Mouse (Mus musculus): ENCODE measurements around the gene A430005L14Rik. TPM values are rescaled to one million over a fixed set of nuclear protein-coding genes. Genes with fewer than 3 reads are reported as not detected.
"Not testable (repeated sequence)": the region's sequence is repeated elsewhere in the genome, so short reads cannot be mapped to it uniquely, and the experiment has no call there.

A430005L14Rik gene
- 76.8 and 87.1 TPM in 2 replicates for polyA plus RNA-seq (2012; rRNA removed)

- no peak for TF ChIP-seq CTCF (IDR thresholded peaks at IDR 0.05; ENCODE audit: control insufficient read depth, insufficient read depth, insufficient replicate concordance, low read depth, low read length)
- TF ChIP-seq POLR2A (IDR thresholded peaks at IDR 0.05; ENCODE audit: control insufficient read depth, low read depth, low read length) = peak; percentile 68
- no peaks in the 10 kb centered on the region for H3K36me3 ChIP-seq (ENCODE audit: control insufficient read depth, insufficient read depth, low read length)
- peak within 1 kb of the TSS; percentile 99 for H3K4me3 ChIP-seq (ENCODE audit: control insufficient read depth, low read depth, low read length)
- H3K27me3 ChIP-seq (ENCODE audit: control insufficient read depth, insufficient read depth, low read length) = no peaks in the 10 kb centered on the region
- H3K4me1 ChIP-seq (ENCODE audit: control insufficient read depth, insufficient read depth, low read length) = peaks cover 5% of the 10 kb centered on the region
- peak within 1 kb of the TSS; percentile 92 for H3K27ac ChIP-seq (ENCODE audit: control insufficient read depth, insufficient read depth, low read depth, low read length)
Measured at GRCm38 (mm10) chr4:153956569-153957405, at the start of gene A430005L14Rik. TSS of gene A430005L14Rik (plus strand) at chr4:153957237.

DNA sequence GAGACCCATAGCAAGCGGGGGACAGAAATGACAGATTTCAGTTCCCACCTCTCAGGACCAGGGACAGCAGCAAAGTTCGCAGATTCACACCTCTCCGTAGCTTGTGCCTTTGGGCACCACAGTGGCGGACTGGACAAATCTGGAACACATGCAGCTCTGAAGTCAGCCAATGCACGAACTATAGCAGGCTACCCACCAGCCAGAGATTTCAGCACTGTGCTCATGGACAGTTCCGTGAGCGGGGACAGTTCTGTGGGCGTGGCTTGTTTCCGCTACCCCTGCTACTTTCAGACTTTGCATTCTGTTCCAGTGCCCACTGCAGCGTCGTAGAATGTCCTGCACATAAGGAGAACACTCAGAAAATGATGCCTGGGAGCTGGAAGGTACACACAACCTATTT is 49.5 kb upstream of the A430005L14Rik start:
- Histone ChIP-seq H3K27me3 (ENCODE audit: control insufficient read depth, insufficient read depth, low read length) (no peaks in the 10 kb centered on the region), H3K4me3 (ENCODE audit: control insufficient read depth, low read depth, low read length) (no peak overlapping the region), H3K4me1 (ENCODE audit: control insufficient read depth, insufficient read depth, low read length) (no peaks in the 10 kb centered on the region), H3K27ac (ENCODE audit: control insufficient read depth, insufficient read depth, low read depth, low read length) (no peak overlapping the region), H3K36me3 (ENCODE audit: control insufficient read depth, insufficient read depth, low read length) (no peaks in the 10 kb centered on the region)
- TF ChIP-seq CTCF (IDR thresholded peaks at IDR 0.05; ENCODE audit: control insufficient read depth, insufficient read depth, insufficient replicate concordance, low read depth, low read length) = no peak
- no peak for TF ChIP-seq POLR2A (IDR thresholded peaks at IDR 0.05; ENCODE audit: control insufficient read depth, low read depth, low read length)

- Histone ChIP-seq H3K27ac (ENCODE audit: control insufficient read depth, insufficient read depth, low read depth, low read length) (no peak overlapping the region), H3K36me3 (ENCODE audit: control insufficient read depth, insufficient read depth, low read length) (no peaks in the 10 kb centered on the region), H3K4me3 (ENCODE audit: control insufficient read depth, low read depth, low read length) (no peak overlapping the region), H3K27me3 (ENCODE audit: control insufficient read depth, insufficient read depth, low read length) (no peaks in the 10 kb centered on the region), H3K4me1 (ENCODE audit: control insufficient read depth, insufficient read depth, low read length) (no peaks in the 10 kb centered on the region)
- TF ChIP-seq POLR2A (IDR thresholded peaks at IDR 0.05; ENCODE audit: control insufficient read depth, low read depth, low read length) (no peak), CTCF (IDR thresholded peaks at IDR 0.05; ENCODE audit: control insufficient read depth, insufficient read depth, insufficient replicate concordance, low read depth, low read length) (no peak)
Measured at GRCm38 (mm10) chr4:153913635-153914034, 43.4 kb upstream of the A430005L14Rik start.

DNA sequence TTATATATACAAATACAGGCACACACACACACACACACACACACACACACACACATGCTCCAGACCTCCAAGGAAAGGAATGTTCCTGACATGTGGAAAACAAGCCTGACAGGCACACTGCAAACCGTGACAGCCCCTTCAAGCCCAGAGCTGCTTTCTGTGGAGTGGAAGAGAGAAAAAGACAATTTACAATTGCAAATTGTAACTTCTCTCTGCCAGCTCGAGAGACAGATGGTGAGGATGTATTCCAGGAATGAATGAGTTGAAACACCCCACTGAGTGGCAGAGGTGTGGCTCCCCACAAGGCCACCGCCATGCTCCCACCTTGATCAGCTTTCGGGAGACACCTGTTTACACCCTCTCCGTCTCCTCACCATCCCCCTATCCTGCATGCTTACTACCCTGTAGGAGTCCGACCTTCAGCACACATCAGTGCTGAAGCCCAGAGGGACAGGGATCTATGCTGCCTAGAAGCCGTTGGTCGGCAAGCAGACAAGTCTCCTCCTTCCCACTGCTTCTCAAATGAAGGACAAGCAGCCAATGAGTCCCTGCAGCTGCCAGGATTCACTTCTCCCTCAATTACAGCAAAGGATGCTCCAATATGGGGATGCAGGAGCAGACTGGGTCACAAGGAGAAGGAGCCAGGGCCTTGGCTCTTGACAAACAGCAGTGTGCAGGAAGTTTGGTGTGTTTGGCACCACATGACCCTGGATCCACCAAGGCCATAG is 39.1 kb upstream of the A430005L14Rik start:
- Histone ChIP-seq H3K36me3 (ENCODE audit: control insufficient read depth, insufficient read depth, low read length) (no peaks in the 10 kb centered on the region), H3K27me3 (ENCODE audit: control insufficient read depth, insufficient read depth, low read length) (no peaks in the 10 kb centered on the region), H3K4me1 (ENCODE audit: control insufficient read depth, insufficient read depth, low read length) (no peaks in the 10 kb centered on the region), H3K27ac (ENCODE audit: control insufficient read depth, insufficient read depth, low read depth, low read length) (no peak overlapping the region), H3K4me3 (ENCODE audit: control insufficient read depth, low read depth, low read length) (no peak overlapping the region)
- TF ChIP-seq CTCF (IDR thresholded peaks at IDR 0.05; ENCODE audit: control insufficient read depth, insufficient read depth, insufficient replicate concordance, low read depth, low read length) = no peak
- TF ChIP-seq POLR2A (IDR thresholded peaks at IDR 0.05; ENCODE audit: control insufficient read depth, low read depth, low read length) = no peak

GRCm38 (mm10) chr4:153920517-153921233 is 36.4 kb upstream of the A430005L14Rik start:
- no peak overlapping the region for H3K27ac ChIP-seq (ENCODE audit: control insufficient read depth, insufficient read depth, low read depth, low read length)
- TF ChIP-seq POLR2A (IDR thresholded peaks at IDR 0.05; ENCODE audit: control insufficient read depth, low read depth, low read length) (no peak), CTCF (IDR thresholded peaks at IDR 0.05; ENCODE audit: control insufficient read depth, insufficient read depth, insufficient replicate concordance, low read depth, low read length) (no peak)
- no peaks in the 10 kb centered on the region for H3K27me3 ChIP-seq (ENCODE audit: control insufficient read depth, insufficient read depth, low read length)
- H3K4me3 ChIP-seq (ENCODE audit: control insufficient read depth, low read depth, low read length) = no peak overlapping the region
- H3K4me1 ChIP-seq (ENCODE audit: control insufficient read depth, insufficient read depth, low read length) = no peaks in the 10 kb centered on the region
- no peaks in the 10 kb centered on the region for H3K36me3 ChIP-seq (ENCODE audit: control insufficient read depth, insufficient read depth, low read length)

- H3K27me3 ChIP-seq (ENCODE audit: control insufficient read depth, insufficient read depth, low read length); H3K27ac ChIP-seq (ENCODE audit: control insufficient read depth, insufficient read depth, low read depth, low read length); H3K36me3 ChIP-seq (ENCODE audit: control insufficient read depth, insufficient read depth, low read length); H3K4me1 ChIP-seq (ENCODE audit: control insufficient read depth, insufficient read depth, low read length); H3K4me3 ChIP-seq (ENCODE audit: control insufficient read depth, low read depth, low read length): not testable (repeated sequence)
Measured at GRCm38 (mm10) chr4:153922090-153922489, 34.9 kb upstream of the A430005L14Rik start.

- H3K4me1 ChIP-seq (ENCODE audit: control insufficient read depth, insufficient read depth, low read length) = no peaks in the 10 kb centered on the region
- no peak for TF ChIP-seq POLR2A (IDR thresholded peaks at IDR 0.05; ENCODE audit: control insufficient read depth, low read depth, low read length)
- TF ChIP-seq CTCF (IDR thresholded peaks at IDR 0.05; ENCODE audit: control insufficient read depth, insufficient read depth, insufficient replicate concordance, low read depth, low read length) = no peak
- no peaks in the 10 kb centered on the region for H3K36me3 ChIP-seq (ENCODE audit: control insufficient read depth, insufficient read depth, low read length)
- no peak overlapping the region for H3K4me3 ChIP-seq (ENCODE audit: control insufficient read depth, low read depth, low read length)
- no peaks in the 10 kb centered on the region for H3K27me3 ChIP-seq (ENCODE audit: control insufficient read depth, insufficient read depth, low read length)
- no peak overlapping the region for H3K27ac ChIP-seq (ENCODE audit: control insufficient read depth, insufficient read depth, low read depth, low read length)
Measured at GRCm38 (mm10) chr4:153928772-153929299, 28.2 kb upstream of the A430005L14Rik start.

Data from testis, adult 2 months (tissue).